Mouse (Mus musculus) thymus, postnatal 4 days (tissue): Measurements from ENCODE around the gene Eif3i.

Experiments
- DNase-seq: peaks from one replicate; pipeline ENCODE4 v3.0.0; 2021

Gene Eif3i

DNA sequence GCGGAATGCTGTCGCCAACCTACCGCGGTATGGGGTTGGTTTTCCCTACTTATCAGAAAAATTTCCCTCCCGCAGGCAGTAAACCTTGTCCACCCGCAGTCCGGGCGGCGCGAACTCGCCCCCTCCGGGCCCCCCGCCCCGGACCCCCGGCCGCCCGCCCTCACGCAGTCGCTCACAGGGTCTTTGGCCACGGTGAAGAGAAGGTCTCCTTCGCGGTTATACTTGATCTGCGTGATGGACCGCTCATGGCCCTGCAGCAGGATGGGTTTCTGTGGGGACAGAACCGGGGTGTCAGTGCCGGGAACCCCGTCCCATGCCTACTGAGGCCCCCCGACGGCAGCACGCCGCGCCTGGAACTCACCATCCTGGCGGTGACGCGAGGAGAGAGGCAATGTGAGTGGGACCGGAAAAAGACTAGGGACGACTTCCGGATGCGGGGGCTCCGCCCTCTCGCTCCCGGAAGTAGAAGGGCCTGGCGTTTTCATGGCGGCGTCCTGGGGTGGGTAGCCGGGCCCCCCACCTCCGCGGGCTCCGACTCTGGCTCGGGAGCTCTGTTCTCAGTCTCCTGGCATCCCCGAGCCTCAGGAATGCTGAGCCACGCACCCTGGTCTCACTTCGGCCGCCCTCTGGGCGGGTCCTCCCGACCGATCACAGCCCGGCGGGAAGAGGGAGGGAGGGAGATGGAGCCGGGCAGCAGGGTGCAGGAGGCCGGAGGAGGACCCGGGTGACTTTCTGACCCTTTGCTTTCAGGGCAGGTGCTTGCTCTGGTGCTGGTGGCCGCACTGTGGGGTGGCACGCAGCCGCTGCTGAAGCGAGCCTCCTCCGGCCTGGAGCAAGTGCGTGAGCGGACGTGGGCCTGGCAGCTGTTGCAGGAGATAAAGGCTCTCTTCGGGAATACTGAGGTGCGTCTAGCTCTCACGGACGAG is at the start of gene Eif3i, which contains the start of gene Tmem234:
Eif3i (minus strand) TSS at position 416 of the 926 bp plus-strand sequence.
Tmem234 (plus strand) TSS at position 436 of the 926 bp plus-strand sequence.
- DNase-seq = peak; percentile 86

GRCm38 (mm10) chr4:129648656-129649055 is 48.2 kb upstream of the Eif3i start:
- no peak for DNase-seq

- no peak for DNase-seq
Observed at GRCm38 (mm10) chr4:129645204-129645603, 44.8 kb upstream of the Eif3i start.

DNA sequence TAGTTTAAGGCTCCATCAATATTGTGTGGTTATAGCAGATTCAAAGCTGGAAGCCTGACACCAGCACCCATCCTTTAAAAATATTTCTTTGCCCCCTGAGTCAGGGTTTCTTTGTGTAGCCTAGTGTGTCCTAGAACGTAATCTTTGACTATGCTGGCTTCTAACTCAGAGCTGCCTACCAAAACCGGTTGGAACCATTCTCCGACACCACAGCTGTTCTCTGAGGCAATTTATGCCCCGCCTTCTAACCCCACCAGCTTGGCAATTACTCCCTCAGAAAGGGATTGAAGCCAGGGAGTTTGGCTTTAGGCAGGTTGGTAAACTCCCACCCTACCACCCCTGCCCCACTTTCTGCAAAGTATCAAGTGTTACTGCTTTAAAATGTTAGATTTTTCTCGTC is 41.3 kb upstream of the Eif3i start:
- DNase-seq = no peak

- DNase-seq = peak; percentile 94
Observed at GRCm38 (mm10) chr4:129640638-129641467, 40.4 kb upstream of the Eif3i start, which contains the start of gene Txlna. Gene Txlna (minus strand): TSS chr4:129641065.

GRCm38 (mm10) chr4:129640101-129640637 is 39.7 kb upstream of the Eif3i start:
- peak; percentile 48 for DNase-seq

DNA sequence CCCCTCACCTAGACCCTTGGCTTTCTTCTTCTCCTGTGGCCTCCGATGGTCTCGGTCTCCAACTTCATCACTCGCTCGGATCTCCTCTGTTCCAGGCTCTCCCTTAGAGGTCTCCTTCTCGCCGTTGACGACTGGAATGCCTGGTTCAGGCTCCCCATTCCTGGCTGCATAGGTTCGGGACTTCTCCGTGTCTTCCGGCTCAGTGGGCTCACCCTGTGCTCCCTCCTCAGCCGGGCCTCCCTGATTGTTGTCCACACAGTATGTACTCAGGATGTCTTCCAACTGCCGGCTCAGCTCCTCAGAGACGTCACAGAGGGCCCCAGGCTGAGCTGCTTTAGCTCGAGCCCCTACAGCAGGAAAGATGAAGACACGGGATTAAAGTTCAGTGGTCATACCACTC is 38.8 kb upstream of the Eif3i start:
- no peak for DNase-seq

DNA sequence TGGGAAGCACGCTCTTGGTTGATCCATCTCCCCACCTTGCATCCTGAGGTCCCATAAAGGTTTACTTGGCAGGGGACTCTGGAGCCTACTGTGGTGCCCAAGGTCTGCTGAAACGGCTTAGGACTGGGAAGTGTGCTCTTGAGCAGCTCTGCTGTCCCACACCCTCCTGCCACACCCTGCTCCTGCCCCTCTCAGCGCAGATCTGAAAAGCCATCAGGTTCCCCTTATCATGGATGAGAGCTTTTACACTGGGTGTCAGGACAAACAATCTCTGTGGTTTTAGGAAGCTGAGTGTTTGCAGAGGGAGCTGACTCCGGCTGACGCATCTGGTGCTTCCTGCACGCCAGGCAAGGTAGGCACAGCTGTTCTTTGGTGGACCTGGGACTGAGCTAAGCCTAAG is 33.4 kb upstream of the Eif3i start:
- DNase-seq = no peak

DNA sequence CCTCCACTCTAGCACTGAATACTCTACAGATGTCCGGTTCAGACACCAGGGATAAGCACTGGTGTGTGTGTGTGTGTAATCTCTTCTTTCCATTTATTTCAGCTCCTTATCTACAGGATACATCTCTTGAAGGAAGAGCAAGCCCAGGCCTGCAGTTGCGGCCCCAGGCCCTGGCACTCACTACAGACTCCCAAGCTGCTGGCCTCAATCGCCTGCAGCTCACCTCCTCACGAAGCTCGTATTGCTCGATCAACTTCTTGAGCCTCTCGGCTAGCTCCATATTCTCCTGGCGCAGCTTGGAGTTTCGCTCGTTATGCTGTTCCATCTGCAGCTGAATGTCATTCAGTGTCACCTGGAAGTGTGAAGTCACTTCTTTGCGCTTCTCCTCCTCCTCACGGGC is 31.4 kb upstream of the Eif3i start:
- no peak for DNase-seq

DNA sequence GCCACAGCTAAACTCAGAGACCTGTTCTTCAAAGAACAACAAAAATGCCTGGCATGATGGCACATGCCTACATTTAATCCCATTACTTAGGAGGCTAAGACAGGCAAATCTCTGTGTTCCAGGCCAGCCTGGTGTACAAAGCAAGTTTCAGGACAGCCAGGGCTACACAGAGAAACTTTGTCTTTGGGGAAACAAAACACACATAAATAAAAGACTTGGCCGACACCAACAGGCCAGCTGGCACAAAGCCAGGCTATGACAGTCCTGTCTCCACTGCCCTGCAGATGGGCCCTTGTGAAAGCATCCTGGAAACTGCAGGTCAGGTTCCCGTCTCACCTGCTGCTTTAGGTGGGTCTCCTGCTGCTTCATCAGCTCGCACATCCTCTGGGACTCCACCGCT is 30.5 kb upstream of the Eif3i start:
- no peak for DNase-seq

DNA sequence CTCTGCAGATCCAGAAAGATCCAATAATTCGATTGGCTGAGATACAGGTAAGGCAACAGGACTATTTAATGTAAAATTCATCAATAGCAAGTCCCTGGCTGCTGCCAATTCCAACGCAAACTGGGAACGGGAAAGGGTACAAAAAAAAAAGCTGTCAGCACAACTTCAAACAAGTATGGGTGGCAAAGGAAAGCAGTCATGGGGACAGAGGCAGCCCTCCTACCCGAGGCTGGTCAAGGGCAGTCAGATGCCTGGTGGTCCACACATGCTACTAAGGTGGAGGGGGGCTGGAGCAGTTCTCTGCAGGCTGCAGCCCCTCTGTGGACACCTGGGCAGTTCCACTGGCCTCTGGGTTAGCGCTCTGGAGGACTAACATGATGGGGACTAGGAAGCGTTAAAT is 25.6 kb upstream of the Eif3i start:
- DNase-seq = no peak

- no peak for DNase-seq
Observed at GRCm38 (mm10) chr4:129625496-129625895, 25.0 kb upstream of the Eif3i start.

DNA sequence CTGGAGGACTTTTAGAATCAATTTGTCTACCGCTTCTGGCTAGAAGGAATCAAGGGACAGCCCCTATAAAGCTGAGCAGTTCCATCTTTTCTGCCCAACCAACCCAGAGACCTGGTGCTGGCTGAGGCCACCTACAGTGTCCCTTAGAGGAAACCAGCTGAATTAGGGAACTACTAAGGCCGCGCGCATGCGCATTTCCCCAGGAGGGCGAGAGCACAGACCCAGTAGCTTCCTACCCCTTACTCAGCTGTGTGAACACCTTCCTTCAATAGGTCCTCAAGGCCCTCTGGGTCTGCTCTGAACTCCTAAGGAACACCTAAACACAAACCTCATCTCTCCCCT is 24.6 kb upstream of the Eif3i start:
- DNase-seq = peak; percentile 84

- DNase-seq = peak; percentile 81
Observed at GRCm38 (mm10) chr4:129624281-129625028, 24.0 kb upstream of the Eif3i start.

GRCm38 (mm10) chr4:129623681-129624091 is 23.2 kb upstream of the Eif3i start, which contains the start of gene Ccdc28b:
Gene Ccdc28b (minus strand): TSS chr4:129623947.
- DNase-seq = peak; percentile 64

- DNase-seq = no peak
Observed at GRCm38 (mm10) chr4:129622803-129623535, 22.5 kb upstream of the Eif3i start.

DNA sequence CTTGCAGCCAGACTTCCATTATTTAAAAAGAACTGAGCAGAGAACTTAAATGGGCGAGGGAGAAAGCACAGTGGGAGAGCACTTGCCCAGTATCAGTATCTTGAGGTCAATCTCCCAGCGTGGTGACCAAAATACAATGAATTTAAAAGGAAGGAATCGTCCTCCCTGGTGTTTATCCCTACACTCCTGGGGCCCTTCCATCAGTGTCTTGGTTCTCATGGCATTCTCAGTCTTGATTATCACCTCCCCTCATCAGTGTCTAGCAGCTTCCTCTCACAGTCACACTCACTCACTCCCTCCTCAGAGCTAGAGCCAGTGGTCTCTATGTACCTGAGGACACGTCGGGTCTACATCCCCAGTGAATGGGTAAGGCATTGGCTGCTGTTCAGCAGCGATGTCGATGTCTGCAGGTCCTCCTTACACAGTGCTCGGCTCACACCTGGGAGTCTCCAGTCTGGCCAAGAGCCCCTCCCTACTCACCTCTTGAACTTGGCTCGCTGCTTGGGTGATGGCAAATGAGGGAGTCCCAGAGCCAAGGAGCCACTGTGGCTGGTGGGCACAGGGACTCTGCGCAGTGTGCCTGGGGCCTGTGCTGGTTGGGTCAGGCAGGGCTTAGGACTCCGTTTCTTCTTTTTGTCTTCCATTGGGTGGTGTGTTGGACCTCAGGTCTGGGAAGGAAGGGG is 21.8 kb upstream of the Eif3i start:
- DNase-seq = no peak

DNA sequence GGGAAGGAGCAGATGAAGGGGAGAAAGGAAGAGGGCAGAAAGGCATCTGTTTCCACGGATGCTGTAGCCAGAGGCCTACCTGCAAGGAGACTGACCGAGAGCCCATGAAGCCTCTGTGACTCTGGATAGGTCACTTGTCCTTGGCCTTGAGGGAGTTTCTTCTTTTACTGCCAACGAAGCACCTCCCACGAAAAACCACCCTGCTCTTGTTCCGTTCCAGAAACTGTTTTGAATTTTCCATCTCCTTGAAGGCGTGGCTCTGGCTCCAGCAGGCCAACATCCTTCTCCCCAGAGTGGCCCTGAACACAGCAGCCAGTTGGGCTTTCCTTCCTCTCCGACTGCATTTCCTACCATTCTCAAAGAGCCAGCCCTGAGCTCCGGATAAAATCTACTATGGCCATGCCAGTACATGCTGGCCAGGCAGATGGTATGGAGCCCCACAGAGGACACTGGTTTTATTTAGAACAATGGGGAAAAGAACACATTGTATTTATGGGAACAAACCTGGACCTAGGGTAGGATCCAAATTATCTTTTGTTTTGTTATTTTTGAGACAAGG is 20.9 kb upstream of the Eif3i start:
- no peak for DNase-seq

DNA sequence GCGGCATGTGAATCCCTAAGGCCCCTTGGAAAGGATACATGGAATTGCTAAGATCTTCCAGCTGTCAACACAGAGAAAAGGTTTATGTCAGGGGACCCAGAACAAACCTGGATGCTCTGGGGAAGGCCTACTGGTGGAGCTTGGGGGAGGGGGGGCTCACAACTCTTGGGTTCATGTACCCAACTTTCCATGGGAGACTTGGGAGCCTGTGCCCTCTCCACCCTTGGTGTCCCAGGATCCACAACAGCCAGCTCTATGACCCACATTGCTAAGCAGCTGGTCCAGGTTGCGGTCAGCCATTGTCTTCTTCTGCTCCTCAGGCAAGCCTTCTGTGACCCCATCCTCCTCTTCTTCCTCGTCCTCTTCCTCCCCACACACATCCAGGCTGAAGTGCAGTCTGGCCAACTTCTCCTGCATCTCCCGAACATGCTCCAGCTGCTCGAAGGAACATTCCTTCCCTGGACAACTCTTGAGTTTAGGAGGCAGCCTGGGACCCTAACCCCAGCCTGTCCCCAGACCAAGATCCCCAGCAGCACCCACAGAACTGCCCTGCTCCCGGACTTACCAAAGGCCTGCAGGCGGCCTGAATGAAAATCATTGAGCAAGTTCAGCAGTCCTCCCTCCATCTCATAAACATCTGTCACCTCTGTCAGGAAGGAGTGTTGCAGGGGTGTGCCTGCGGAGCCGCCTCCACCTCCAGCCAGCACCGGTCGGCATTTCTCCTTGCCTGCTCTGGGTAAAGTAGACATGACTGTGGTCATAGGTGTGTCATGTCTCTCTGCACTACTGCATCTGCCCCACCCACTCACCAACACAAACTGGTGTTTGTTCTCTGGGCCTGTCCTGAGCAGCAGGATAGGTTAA is 20.2 kb upstream of the Eif3i start:
- no peak for DNase-seq
